Mouse (Mus musculus) CD4-positive helper T cell, adult 2 months (primary cell): ENCODE results near the gene Uck2.

Experiments
- DNase-seq: peaks from one replicate; pipeline ENCODE4 v3.0.0-alpha.2; 2012; ENCODE audit warnings: low read depth, missing footprints, low spot score

Gene Uck2

DNA sequence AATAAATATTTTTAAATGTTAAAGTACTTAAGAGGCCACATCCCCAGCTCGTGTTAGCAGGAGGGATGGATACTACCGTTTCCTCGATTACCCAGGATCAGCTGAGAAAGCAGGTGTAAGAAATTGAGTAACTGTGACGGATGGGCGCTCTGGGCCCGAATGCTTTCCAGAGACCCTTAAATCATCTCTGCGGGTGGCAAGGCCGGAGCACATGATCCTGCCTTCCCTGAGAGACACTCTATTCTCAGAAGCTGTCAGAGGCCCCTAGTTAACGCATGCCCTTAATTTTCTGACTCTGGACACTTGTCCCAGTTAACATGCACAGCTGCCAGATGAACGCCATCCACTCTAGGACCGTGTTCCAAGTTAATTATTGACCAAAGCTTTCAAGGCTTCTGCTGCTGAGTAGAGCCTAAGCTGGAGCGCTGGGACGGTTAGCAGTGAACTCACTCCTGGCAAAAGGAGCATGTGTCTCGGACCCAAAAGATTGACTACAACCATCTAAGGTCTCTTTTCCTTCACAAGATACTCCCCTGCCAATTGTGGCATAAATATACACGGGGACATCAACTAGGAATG lies 28.3 kb downstream of the Uck2 start:
- no peak for DNase-seq

DNA sequence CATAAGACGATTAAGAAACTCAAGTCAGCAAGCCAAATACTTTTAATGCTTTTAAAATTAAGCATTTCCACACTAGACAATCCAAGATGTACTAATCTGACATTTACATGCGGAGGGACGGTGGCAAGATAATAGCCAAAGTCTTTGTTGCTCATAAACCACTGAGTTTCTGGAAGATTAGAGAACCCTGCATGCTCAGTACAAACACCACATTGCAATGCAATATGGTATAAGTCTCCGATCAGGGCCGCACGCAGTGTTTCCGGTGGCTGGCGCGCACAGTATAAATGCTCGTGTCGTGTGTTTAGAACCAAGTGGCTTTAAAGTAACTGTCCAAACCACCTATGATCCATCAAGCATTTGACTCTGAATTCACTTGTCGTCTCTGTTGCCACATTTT lies 31.5 kb downstream of the Uck2 start:
- no peak for DNase-seq

- DNase-seq, result no peak
These were observed 35.2 kb downstream of the Uck2 start for GRCm38 (mm10) chr1:167249881-167250280.

GRCm38 (mm10) chr1:167249252-167249651 lies 35.9 kb downstream of the Uck2 start:
- DNase-seq, result no peak

DNA sequence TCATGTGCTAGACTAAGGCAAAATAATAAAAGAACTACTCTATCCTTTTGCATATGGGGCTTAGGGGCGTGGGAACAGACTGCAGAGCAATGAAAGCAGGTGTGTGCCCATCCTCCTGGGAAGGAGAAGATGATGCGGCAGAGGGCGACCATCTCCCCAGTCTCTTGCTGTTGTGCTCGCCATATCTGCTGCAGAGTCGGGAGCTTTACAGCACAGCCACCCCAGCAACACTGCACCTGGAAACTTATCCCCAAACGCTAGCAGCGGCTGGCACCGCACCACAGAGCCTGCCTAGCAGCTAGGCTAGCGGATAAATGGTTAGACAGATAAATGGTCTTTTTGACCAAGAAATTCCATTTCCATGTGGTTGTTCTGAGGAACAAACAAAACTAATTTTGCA lies 37.2 kb downstream of the Uck2 start:
- DNase-seq, result no peak

DNA sequence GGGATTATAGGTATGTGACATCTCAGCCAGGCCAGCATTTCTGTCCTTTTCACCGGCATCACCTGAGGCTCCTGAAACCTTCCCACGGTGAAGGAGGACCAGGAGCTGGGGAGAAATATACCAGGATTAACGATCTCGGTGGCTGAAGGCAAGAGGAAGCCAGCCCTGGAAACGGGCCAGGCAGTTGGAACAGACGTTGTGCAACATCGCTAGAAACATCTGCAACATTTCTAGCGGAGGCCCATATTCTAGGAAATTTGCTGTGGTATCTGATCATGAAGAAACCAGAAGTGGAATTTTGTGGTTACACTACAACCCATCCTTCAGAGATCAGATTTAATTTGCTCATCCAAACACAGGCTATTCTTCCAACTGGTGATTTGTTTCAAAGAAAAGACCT lies 38.1 kb downstream of the Uck2 start:
- DNase-seq, result no peak

DNA sequence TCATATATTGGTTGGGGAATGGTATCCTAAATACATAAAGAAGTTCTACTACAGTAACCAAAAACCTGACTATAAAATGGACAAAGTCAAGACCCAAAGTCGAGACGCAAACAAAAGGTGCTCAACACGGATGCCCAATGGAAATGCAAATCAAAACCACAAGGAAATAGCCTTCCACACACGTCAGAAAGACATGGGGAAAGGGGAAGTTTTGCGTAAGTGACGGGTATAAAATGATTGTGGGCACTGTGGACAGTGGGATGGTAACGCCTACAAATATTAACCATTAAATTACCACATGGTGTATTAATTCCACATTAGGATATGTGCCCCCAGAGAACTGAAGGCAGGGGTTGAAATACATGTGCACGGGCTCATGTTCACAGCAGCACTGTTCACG lies 38.8 kb downstream of the Uck2 start:
- no peak for DNase-seq

DNA sequence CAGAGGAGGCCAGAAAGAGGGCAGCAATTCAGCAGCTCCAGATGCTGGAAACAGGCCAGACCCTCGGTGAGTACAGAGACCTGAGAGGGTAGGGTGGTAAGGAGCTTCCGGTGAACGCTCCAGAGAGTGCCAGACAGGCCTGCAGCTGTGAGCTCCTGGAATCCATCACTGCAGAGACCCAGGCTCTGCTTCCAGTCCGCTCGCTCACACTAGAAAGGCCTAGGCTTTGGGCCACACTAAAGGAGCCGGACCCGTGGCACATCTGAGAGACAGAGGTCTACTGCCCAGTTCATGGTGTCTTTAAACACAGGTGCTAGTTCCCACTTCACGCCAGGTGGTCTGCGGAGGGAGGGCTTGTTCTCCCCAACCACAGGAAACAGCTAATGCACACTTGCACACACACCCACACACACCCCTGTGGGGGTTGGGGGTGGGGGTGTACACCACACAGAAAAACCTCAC lies 39.9 kb downstream of the Uck2 start:
- peak; percentile 31 for DNase-seq

DNA sequence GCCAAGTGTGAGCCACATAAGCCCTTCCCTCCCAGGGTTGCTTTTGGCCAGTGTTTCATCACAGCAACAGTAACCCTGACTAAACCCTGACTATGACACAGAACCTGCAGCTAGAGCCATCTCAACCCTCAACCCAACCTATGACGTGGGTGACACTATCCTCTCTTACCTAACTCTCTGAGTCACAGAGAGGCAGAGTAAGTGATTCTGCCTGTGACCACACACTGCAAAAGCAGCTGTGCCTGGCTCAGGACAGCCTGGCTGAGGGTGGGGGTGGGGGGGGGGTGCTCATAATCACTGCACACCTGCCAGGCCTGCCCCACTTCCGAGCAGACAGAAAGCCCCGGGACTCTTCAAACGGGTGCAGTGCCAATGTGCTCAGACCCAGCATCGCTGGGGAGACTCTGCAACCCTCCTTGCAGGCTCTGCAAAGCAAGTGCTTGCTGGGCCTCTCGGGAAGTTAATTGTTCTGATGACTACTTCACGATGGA lies 42.9 kb downstream of the Uck2 start:
- DNase-seq, result peak; percentile 77

- no peak for DNase-seq
These were observed 43.6 kb downstream of the Uck2 start for GRCm38 (mm10) chr1:167241487-167241886.

DNA sequence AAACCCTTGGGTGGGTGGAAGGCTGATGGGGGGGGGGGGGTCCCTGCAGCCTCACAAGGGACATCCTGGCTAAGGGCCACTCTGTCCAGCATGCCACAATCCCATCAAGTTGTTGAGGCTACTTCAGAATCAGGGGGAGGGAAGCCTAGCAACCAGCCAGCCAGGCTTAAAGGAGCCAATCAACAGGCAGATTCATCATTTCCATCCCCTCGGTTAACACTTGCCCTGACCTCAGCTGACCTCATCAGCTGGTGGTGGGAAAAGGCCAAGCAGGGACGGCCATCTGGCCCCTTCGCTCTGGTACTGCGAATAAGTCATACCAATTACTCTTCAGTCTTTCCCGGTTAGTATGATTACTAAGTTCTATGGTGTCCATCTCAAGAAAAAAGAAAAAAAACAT lies 44.8 kb downstream of the Uck2 start:
- no peak for DNase-seq

- no peak for DNase-seq
These were observed 45.2 kb downstream of the Uck2 start for GRCm38 (mm10) chr1:167239916-167240315.

DNA sequence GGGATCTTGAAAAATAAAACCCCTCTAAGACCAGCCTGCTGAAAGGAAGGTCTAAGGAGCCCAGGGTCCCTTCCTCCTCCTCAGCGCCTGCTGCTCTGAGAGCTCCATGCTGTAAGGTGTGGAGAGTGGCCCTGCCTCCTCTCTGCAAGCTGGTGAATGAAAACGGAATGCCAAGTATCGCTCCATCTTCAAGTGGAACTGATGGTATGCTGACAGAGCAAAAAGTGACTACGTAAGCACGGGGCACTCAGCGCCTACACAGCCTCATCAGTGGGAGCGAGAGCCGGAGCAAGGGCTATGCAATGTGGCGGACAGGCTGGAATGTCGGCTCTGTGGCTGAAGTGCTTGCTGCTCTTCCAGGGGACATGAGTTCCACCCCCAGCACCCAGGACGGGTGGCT lies 47.3 kb downstream of the Uck2 start:
- DNase-seq, result no peak

DNA sequence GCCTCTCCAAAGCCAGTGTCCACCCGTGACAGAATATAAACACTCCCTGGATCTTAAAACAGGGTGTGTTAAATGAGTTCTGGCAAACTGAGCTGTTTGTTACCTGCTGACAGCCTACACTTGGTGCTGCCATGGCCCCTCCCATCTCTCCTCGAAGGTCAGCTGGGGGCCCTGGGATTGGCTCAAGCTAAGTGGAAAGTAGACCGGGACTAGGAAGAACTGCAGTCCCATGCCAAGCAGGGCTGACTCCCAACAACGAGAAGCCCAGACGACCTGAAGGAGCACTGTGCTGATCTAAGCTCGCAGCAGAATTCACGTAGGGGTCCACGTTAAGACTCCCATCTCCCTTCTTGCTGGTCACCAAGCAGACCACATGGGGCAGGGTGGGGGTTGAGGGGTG lies 48.3 kb downstream of the Uck2 start:
- DNase-seq, result no peak

DNA sequence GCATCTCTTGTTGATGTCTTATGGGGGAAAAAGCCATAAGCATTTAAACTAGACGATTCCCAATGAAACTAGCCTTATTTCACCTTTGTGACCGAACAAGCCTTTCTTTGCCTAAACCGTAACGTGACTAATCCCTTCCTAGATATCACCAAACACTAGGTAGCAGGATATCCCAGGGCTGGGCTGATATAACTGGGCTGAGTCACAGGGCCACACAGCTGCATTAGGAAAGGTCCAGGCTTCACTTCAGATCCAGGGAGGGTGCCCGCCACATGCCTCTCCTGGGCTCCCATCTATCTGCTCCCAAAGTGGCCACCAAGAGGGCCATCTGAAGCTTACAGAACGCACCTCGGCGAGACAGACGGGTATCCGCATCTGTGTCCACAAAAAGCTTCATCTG lies 50.8 kb downstream of the Uck2 start:
- DNase-seq, result no peak

DNA sequence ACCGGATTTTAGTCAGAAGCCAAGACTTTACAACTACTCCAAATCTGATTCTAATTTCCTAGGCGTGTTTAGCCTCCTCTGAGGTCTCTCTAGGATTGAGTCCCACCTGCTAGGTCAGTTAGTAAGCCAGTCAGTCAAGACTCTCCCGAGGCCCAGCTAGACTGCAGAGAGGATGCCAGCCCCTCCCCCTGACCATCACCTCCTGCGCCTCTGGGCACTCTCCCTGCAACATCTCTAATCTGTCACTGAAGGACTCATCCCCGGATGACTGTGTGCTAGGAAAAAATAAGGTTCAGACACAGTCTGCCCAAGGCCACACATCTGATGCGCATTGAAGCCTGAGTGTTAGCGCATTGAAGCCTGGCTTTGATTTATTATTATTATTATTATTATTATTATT lies 52.2 kb downstream of the Uck2 start:
- DNase-seq, result no peak

DNA sequence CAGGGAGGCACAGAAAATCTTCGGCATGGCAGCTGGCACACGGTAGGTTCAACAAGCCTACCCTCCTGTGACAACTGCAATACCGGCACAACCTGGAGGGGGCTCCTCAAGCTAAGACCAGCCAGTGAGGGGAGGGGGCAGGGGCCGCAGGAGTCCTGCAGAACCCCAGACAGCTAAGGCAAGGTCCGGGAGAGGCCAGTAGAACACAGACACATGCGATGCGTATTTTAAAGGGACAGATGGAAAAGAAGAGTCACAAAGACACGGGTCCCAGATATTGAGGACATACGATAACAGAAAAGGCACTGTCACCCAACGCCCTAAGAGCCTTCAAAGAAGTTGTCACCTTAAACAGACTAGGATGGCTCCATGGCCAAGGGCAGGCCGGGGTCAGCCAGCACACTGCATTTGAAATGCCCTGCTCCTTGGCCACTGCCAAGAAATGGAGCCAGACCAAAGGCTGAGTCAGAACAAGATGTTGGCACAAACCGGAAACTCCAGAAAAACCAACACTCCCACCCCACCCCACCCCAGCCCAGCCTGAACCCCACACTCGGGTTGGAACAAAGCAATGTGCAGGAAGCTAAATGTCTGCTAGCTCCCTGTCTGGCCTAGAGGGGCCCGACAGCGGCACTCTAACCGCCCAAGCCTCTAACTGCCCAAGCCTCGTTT lies 53.4 kb downstream of the Uck2 start:
- no peak for DNase-seq

DNA sequence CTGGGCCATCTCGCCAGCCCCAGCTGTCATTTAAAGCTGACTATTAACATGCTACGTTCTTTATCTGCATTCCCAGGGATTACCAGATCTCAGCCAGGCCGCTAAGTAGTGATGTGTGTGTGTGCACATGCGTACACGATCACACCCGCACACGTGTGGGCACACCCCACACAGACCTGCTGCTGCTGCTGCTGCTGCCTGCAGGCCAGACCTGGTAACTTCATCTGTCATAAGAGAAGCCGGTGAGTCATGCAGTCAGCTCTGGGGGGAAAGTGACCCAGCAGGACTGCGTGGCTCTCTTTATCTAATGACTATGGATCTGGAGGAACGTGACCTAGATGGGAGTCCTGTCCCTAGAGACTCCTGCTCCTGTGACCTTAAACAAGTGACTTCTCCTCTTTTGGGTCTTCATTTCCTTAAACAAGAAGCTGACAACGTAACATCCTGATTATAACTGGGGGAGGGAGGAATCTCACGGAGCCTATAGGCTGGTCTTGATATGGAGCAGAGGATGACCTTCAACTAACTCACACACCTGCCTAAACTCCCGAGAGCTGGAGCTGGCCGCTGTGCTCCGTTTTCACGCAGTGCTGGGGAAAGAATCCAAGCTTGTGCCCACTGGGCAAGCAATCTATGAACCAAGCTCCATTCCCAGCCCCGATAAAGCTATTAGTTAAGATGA lies 54.0 kb downstream of the Uck2 start:
- no peak for DNase-seq

GRCm38 (mm10) chr1:167222382-167223010 lies 62.6 kb downstream of the Uck2 start:
- DNase-seq, result no peak

DNA sequence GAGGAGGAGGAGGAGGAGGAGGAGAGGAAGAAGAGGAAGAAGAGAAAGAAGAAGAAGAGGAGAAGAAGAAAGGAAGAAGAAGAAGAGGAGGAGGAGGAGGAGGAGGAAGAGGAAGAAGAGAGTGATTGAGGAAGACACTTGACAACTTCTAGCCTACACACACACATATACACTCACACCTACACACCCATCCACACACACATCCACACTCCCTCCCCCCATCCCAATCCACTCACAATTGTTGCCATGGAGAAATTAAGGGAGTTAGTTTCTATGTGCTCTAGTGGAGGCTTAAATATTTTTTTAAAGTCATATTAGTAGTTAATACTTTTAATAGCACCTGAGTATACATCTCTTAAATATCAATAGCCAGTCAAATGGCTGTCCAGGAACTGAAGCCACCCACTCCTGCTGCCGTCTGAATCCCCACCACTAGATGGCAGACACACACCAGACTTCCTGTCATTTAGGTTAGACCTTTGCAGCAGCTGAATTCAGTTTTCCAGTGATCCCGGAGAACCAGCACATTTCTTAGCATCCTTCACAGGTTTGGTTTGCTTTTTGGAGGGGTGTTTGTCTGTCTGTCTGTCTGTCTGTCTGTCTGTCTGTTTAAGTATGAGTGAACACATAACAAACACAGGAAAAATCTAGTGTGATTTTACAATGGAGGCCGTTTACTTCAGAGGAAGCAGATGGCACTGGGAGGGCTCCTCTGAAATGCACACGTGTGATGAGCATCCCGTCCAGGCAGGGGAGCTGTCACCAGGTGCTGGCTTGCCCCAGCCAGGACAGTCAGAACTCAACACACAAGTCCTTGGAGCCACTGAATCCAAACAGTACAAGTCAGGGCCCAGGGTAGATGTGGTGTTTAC lies 64.6 kb downstream of the Uck2 start:
- peak; percentile 75 for DNase-seq

DNA sequence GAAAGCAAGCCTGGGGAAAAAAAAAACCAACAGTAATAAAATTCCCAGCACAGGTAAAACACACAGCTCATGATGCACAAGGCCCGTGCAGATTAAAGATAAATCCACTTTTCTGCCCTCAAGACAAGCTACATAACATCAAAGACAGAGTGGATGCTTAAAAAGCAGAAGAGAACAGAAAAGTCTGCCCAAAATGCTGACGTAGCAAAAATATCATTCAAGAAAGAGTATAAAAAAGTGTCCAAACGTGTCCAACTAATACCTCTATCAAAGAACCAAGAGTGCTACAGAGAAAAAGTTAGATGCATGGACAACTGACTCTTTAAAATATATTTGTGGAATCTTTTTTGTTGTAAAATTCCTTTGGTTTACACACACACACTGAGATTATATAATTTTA lies 69.7 kb downstream of the Uck2 start:
- no peak for DNase-seq

- no peak for DNase-seq
These were observed 72.4 kb downstream of the Uck2 start for GRCm38 (mm10) chr1:167212710-167213109.
